Mouse (Mus musculus): ENCODE measurements around the gene Nup50. TPM values are rescaled to one million over a fixed set of nuclear protein-coding genes. Genes with fewer than 3 reads are reported as not detected.
"Not testable (repeated sequence)": the region's sequence is repeated elsewhere in the genome, so short reads cannot be mapped to it uniquely, and the experiment has no call there.

The Nup50 gene
- 13.9 and 15.2 TPM in 2 replicates for polyA plus RNA-seq (2015; fragmentation: Nextera tagmentation; extraction: Ambion mirVana)

GRCm38 (mm10) chr15:84922884-84923507, at the start of gene Nup50:
Gene Nup50 (plus strand): TSS chr15:84923411.
- Histone ChIP-seq H3K9me3 (ENCODE audit: low read length) (no peaks in the 10 kb centered on the region), H3K4me2 (ENCODE audit: low read depth, low read length) (peak within 1 kb of the TSS; percentile 91), H3K27me3 (ENCODE audit: insufficient read depth, low read length) (no peaks in the 10 kb centered on the region), H3K36me3 (replicated peaks; ENCODE audit: insufficient read depth, low read length) (peaks cover 12% of the 10 kb centered on the region), H3K27ac (ENCODE audit: low read depth) (peak within 1 kb of the TSS; percentile 100), H3K4me3 (ENCODE audit: low read depth, low read length) (peak within 1 kb of the TSS; percentile 100), H3K9ac (replicated peaks) (peak within 1 kb of the TSS; percentile 100), H3K4me1 (ENCODE audit: insufficient read depth) (peaks cover 13% of the 10 kb centered on the region)
- peak; percentile 91 for ATAC-seq
- peak; percentile 100 for DNase-seq
- no peak for TF ChIP-seq CTCF (IDR thresholded peaks at IDR 0.05; ENCODE audit: low read depth)
- TF ChIP-seq EP300 (IDR thresholded peaks at IDR 0.05; ENCODE audit: low read depth) = no peak
- WGBS (ENCODE audit: insufficient replicate concordance) = under 1% methylated on average over 44 of the region's 60 CpGs

- WGBS (ENCODE audit: insufficient replicate concordance) = 72% methylated on average over 4 of the region's 4 CpGs
- H3K27me3 ChIP-seq (ENCODE audit: insufficient read depth, low read length) = no peaks in the 10 kb centered on the region
- no peaks in the 10 kb centered on the region for H3K9me3 ChIP-seq (ENCODE audit: low read length)
- DNase-seq (no peak), ATAC-seq (no peak)
- no peaks in the 10 kb centered on the region for H3K4me1 ChIP-seq (ENCODE audit: insufficient read depth)
- H3K36me3 ChIP-seq (replicated peaks; ENCODE audit: insufficient read depth, low read length) = no peaks in the 10 kb centered on the region
- no peak overlapping the region for H3K4me3 ChIP-seq (ENCODE audit: low read depth, low read length)
- H3K9ac ChIP-seq (replicated peaks) = no peak overlapping the region
- no peak overlapping the region for H3K4me2 ChIP-seq (ENCODE audit: low read depth, low read length)
- H3K27ac ChIP-seq (ENCODE audit: low read depth) = no peak overlapping the region
- TF ChIP-seq CTCF (IDR thresholded peaks at IDR 0.05; ENCODE audit: low read depth) = no peak
- TF ChIP-seq EP300 (IDR thresholded peaks at IDR 0.05; ENCODE audit: low read depth) = no peak
These were observed 49.3 kb upstream of the Nup50 start for GRCm38 (mm10) chr15:84873867-84874266.

- Histone ChIP-seq H3K27ac (ENCODE audit: low read depth) (no peak overlapping the region), H3K4me1 (ENCODE audit: insufficient read depth) (no peaks in the 10 kb centered on the region), H3K36me3 (replicated peaks; ENCODE audit: insufficient read depth, low read length) (no peaks in the 10 kb centered on the region), H3K27me3 (ENCODE audit: insufficient read depth, low read length) (no peaks in the 10 kb centered on the region), H3K9ac (replicated peaks) (no peak overlapping the region), H3K9me3 (ENCODE audit: low read length) (no peaks in the 10 kb centered on the region), H3K4me3 (ENCODE audit: low read depth, low read length) (no peak overlapping the region), H3K4me2 (ENCODE audit: low read depth, low read length) (no peak overlapping the region)
- TF ChIP-seq CTCF (IDR thresholded peaks at IDR 0.05; ENCODE audit: low read depth) (no peak), EP300 (IDR thresholded peaks at IDR 0.05; ENCODE audit: low read depth) (no peak)
- ATAC-seq = no peak
- 68% methylated on average over 12 of the region's 12 CpGs for WGBS (ENCODE audit: insufficient replicate concordance)
- no peak for DNase-seq
These were observed 46.0 kb upstream of the Nup50 start for GRCm38 (mm10) chr15:84877029-84877815.

GRCm38 (mm10) chr15:84888066-84888465, 35.1 kb upstream of the Nup50 start:
- DNase-seq = no peak

GRCm38 (mm10) chr15:84891246-84891645, 32.0 kb upstream of the Nup50 start:
- no peaks in the 10 kb centered on the region for H3K4me1 ChIP-seq (ENCODE audit: insufficient read depth)
- no peak for ATAC-seq
- DNase-seq = no peak
- H3K4me3 ChIP-seq (ENCODE audit: low read depth, low read length) = no peak overlapping the region
- no peaks in the 10 kb centered on the region for H3K9me3 ChIP-seq (ENCODE audit: low read length)
- no peak overlapping the region for H3K9ac ChIP-seq (replicated peaks)
- no peak overlapping the region for H3K27ac ChIP-seq (ENCODE audit: low read depth)
- 47% methylated on average over 3 of the region's 3 CpGs for WGBS (ENCODE audit: insufficient replicate concordance)
- no peak overlapping the region for H3K4me2 ChIP-seq (ENCODE audit: low read depth, low read length)
- TF ChIP-seq CTCF (IDR thresholded peaks at IDR 0.05; ENCODE audit: low read depth) (no peak), EP300 (IDR thresholded peaks at IDR 0.05; ENCODE audit: low read depth) (no peak)
- H3K36me3 ChIP-seq (replicated peaks; ENCODE audit: insufficient read depth, low read length) = no peaks in the 10 kb centered on the region
- no peaks in the 10 kb centered on the region for H3K27me3 ChIP-seq (ENCODE audit: insufficient read depth, low read length)

More at GRCm38 (mm10) chr15:84888066-84888465, 35.1 kb upstream of the Nup50 start:
- Histone ChIP-seq H3K4me2 (ENCODE audit: low read depth, low read length) (no peak overlapping the region), H3K9ac (replicated peaks) (no peak overlapping the region), H3K4me3 (ENCODE audit: low read depth, low read length) (no peak overlapping the region), H3K27ac (ENCODE audit: low read depth) (no peak overlapping the region), H3K9me3 (ENCODE audit: low read length) (no peaks in the 10 kb centered on the region), H3K4me1 (ENCODE audit: insufficient read depth) (peaks cover 3% of the 10 kb centered on the region; the same call in 1 of the 2 replicates), H3K27me3 (ENCODE audit: insufficient read depth, low read length) (no peaks in the 10 kb centered on the region), H3K36me3 (replicated peaks; ENCODE audit: insufficient read depth, low read length) (no peaks in the 10 kb centered on the region)
- TF ChIP-seq CTCF (IDR thresholded peaks at IDR 0.05; ENCODE audit: low read depth) (no peak), EP300 (IDR thresholded peaks at IDR 0.05; ENCODE audit: low read depth) (no peak)
- whole genome bisulfite sequencing (ENCODE audit: insufficient replicate concordance) = 78% methylated on average over 12 of the region's 12 CpGs
- ATAC-seq = no peak

GRCm38 (mm10) chr15:84891658-84892057, 31.6 kb upstream of the Nup50 start:
- no peaks in the 10 kb centered on the region for H3K27me3 ChIP-seq (ENCODE audit: insufficient read depth, low read length)
- H3K4me3 ChIP-seq (ENCODE audit: low read depth, low read length) = no peak overlapping the region
- WGBS (ENCODE audit: insufficient replicate concordance) = 0% methylated on average over 3 of the region's 3 CpGs
- H3K4me2 ChIP-seq (ENCODE audit: low read depth, low read length) = no peak overlapping the region
- H3K4me1 ChIP-seq (ENCODE audit: insufficient read depth) = no peaks in the 10 kb centered on the region
- no peak overlapping the region for H3K9ac ChIP-seq (replicated peaks)
- no peaks in the 10 kb centered on the region for H3K9me3 ChIP-seq (ENCODE audit: low read length)
- H3K36me3 ChIP-seq (replicated peaks; ENCODE audit: insufficient read depth, low read length) = no peaks in the 10 kb centered on the region
- TF ChIP-seq EP300 (IDR thresholded peaks at IDR 0.05; ENCODE audit: low read depth) (no peak), CTCF (IDR thresholded peaks at IDR 0.05; ENCODE audit: low read depth) (peak; percentile 83)
- DNase-seq (peak; percentile 61), ATAC-seq (no peak)
- no peak overlapping the region for H3K27ac ChIP-seq (ENCODE audit: low read depth)

- ATAC-seq; H3K36me3 ChIP-seq (replicated peaks; ENCODE audit: insufficient read depth, low read length); H3K9me3 ChIP-seq (ENCODE audit: low read length); H3K27ac ChIP-seq (ENCODE audit: low read depth); H3K27me3 ChIP-seq (ENCODE audit: insufficient read depth, low read length); H3K4me2 ChIP-seq (ENCODE audit: low read depth, low read length); H3K4me3 ChIP-seq (ENCODE audit: low read depth, low read length); DNase-seq; H3K9ac ChIP-seq (replicated peaks); H3K4me1 ChIP-seq (ENCODE audit: insufficient read depth): not testable (repeated sequence)
- WGBS (ENCODE audit: insufficient replicate concordance) = 58% methylated on average over 10 of the region's 10 CpGs
These were observed 27.0 kb upstream of the Nup50 start for GRCm38 (mm10) chr15:84896216-84896615.
